Mouse (Mus musculus) forebrain, embryonic 15.5 days (tissue): Measurements from ENCODE around the gene Tmem150b. TPM values are rescaled to one million over a fixed set of nuclear protein-coding genes. Genes with fewer than 3 reads are reported as not detected.

Experiments
- ATAC-seq: fragments of 200-750 bp; cut with Nextera tagmentation; replicated peaks from 2 replicates; pipeline ENCODE4 v1.8.0; 2017; ENCODE audit warnings: mild to moderate bottlenecking, moderate TSS enrichment, moderate library complexity
- H3K27ac ChIP-seq: fragments of 300-500 bp; sonication (generic); replicated peaks from 2 replicates; pipeline ENCODE4 v1.5.1; 2015; ENCODE audit warnings: mild to moderate bottlenecking, inconsistent platforms
- H3K27me3 ChIP-seq: fragments of 300-500 bp; sonication (generic); 2 replicates; pipeline ENCODE4 v1.6.1; 2015; ENCODE audit warnings: inconsistent platforms
- H3K36me3 ChIP-seq: fragments of 300-500 bp; sonication (generic); 2 replicates; pipeline ENCODE4 v1.6.1; 2015; ENCODE audit warnings: mild to moderate bottlenecking, inconsistent platforms
- H3K4me1 ChIP-seq: fragments of 300-500 bp; sonication (generic); 2 replicates; pipeline ENCODE4 v1.6.1; 2015; ENCODE audit warnings: inconsistent platforms
- H3K4me2 ChIP-seq: fragments of 300-500 bp; sonication (generic); replicated peaks from 2 replicates; pipeline ENCODE4 v1.6.1; 2015; ENCODE audit warnings: mild to moderate bottlenecking, inconsistent platforms
- H3K4me3 ChIP-seq: fragments of 300-500 bp; sonication (generic); 2 replicates; pipeline ENCODE4 v1.5.1; 2015; ENCODE audit warnings: mild to moderate bottlenecking, inconsistent platforms
- H3K9ac ChIP-seq: fragments of 300-500 bp; sonication (generic); replicated peaks from 2 replicates; pipeline ENCODE4 v1.6.1; 2015; ENCODE audit warnings: mild to moderate bottlenecking, inconsistent platforms
- H3K9me3 ChIP-seq: fragments of 300-500 bp; sonication (generic); 2 replicates; pipeline ENCODE4 v1.6.1; 2016; ENCODE audit warnings: inconsistent platforms
- WGBS: fragments of 180-500 bp; shearing (Covaris S2); methylation state at CpG from one replicate; pipeline ENCODE4 v1.1.7; 2015; ENCODE audit warnings: mixed read lengths; 5-methylcytosine and 5-hydroxymethylcytosine counted together
- polyA plus RNA-seq: library from polyadenylated mRNA; unstranded; fragments of >200 nt; fragmentation: Nextera tagmentation; extraction: Ambion mirVana; gene quantifications from 2 replicates; pipeline ENCODE4 v1.2.1, GENCODE M21; 2015

Gene Tmem150b
- polyA plus RNA-seq = 0.08 and 0.24 TPM in 2 replicates

DNA sequence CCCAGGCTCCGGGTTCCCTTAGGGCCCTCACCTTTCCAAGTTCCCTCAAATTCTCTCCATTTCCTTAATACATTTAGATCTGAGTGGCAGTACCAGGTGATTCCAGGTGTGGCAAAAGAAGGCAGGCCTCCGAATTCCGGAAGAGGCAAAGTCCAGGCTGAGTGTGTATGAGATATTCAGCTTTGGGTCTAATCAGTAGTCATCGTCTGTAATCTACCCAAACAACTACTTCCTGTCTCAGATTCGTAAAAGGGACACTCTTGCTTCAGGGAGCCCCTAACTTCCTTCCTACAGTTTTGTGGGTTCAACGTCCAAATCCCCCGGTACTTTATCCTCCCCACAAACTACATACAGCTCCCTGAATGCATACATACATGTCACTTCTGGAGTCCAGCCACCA, at the start of gene Tmem150b:
Gene Tmem150b, minus strand, starts transcription at position 81 of the 400 bp plus-strand sequence.
- Histone ChIP-seq H3K4me2 (no peak within 1 kb of the TSS), H3K9ac (no peak within 1 kb of the TSS), H3K4me1 (no peaks in the 10 kb centered on the region), H3K4me3 (no peak within 1 kb of the TSS), H3K36me3 (no peaks in the 10 kb centered on the region), H3K27ac (no peak within 1 kb of the TSS), H3K9me3 (no peaks in the 10 kb centered on the region), H3K27me3 (no peaks in the 10 kb centered on the region)
- ATAC-seq = no peak
- 82% methylated on average over 7 of the region's 7 CpGs for WGBS

DNA sequence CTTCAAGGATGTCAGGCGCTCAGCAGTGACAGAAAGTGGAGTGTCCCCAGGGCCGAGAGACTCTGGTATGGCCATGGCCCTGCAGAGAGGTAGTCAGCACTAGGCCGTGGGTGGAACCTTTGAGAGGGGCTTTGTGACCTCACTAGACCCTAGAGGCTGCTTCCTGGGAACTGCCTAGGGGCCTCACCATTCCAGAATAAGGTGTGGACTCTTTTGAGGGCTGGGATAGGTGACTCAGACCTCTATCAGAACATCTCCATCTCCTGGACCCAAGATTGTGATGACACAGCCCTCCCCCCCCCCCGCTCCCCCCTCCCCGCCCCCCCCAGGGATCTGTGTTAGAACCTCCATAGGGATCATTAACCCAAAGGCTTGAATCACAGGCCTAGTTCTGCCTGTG, 46.2 kb upstream of the Tmem150b start, which contains the start of gene Fam71e2:
Gene Fam71e2, minus strand, starts transcription at position 101 of the 400 bp plus-strand sequence.
- no peak within 1 kb of the TSS for H3K27ac ChIP-seq
- 83% methylated on average over 4 of the region's 5 CpGs for WGBS
- H3K4me2 ChIP-seq = no peak within 1 kb of the TSS
- peaks cover 23% of the 10 kb centered on the region for H3K27me3 ChIP-seq
- ATAC-seq = no peak
- H3K36me3 ChIP-seq = no peaks in the 10 kb centered on the region
- no peak within 1 kb of the TSS for H3K4me3 ChIP-seq
- no peaks in the 10 kb centered on the region for H3K4me1 ChIP-seq
- no peak within 1 kb of the TSS for H3K9ac ChIP-seq
- no peaks in the 10 kb centered on the region for H3K9me3 ChIP-seq

- 4% methylated on average over 4 of the region's 4 CpGs for WGBS
- peaks cover 12% of the 10 kb centered on the region; the same call in 1 of the 2 replicates for H3K4me1 ChIP-seq
- no peak overlapping the region for H3K9ac ChIP-seq
- no peak overlapping the region for H3K4me3 ChIP-seq
- H3K27me3 ChIP-seq = no peaks in the 10 kb centered on the region
- ATAC-seq = no peak
- H3K9me3 ChIP-seq = no peaks in the 10 kb centered on the region
- no peak overlapping the region for H3K27ac ChIP-seq
- H3K36me3 ChIP-seq = no peaks in the 10 kb centered on the region
- H3K4me2 ChIP-seq = no peak overlapping the region
These were observed 40.1 kb upstream of the Tmem150b start for GRCm38 (mm10) chr7:4764946-4765710.

DNA sequence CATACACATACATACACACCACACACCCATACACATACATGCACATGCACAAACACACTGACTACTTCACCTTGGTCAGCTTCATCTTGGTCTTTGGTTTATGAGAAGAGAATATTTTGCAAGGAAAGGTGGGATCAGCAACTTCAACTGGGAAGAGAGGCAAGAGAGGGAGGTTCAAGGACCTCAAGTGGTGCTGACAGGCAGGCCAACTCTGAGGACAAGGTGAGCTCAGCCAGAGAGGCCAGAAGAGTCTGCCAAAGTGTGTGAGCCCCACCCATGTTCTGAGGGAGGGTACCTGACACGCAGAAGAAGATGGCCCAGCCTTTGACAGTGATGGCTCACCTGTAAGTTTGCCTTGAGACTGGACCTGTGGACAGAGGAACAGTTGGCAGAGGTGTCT, 34.6 kb upstream of the Tmem150b start:
- 40% methylated on average over 1 of the region's 1 CpGs for WGBS
- Histone ChIP-seq H3K27me3 (no peaks in the 10 kb centered on the region), H3K4me1 (peaks cover 2% of the 10 kb centered on the region; the same call in 1 of the 2 replicates), H3K36me3 (no peaks in the 10 kb centered on the region), H3K27ac (no peak overlapping the region), H3K9ac (no peak overlapping the region), H3K4me3 (no peak overlapping the region), H3K9me3 (no peaks in the 10 kb centered on the region), H3K4me2 (no peak overlapping the region)
- no peak for ATAC-seq

DNA sequence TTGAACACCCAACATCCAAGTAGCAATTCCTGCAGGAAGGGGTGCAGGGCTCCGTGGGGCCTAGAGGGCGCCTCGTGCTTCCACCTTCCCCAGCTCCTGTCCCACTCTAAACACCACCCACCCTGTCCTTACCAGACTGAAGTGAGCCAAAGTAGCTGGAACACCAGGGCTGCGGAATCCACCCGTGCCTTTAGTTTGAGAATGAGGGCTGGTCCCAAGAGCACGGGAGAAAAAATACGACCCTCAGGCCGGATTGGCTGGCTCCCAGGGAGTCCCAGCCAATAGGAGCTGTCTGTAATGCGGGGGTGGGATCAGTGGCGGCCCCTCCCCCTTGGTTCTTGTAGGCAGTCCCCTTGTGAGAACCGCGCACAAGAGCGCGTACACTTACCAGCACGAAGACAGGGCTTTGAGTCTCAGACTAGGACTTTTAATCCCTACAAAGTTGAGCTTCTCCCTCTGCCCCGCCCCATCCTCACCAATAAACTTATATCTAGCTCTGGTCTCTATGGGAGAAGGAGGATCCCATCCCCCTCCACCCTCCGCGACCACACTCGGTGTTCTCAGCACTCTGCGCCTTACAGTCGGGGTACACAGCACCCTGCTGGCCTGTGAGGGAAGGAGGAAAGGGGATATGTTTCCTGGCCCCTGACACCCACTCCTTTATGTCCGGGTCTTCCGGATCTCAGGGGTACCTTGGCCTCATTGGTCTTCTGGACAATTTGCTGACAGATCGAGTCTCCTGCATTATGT, 27.9 kb upstream of the Tmem150b start, which contains the start of gene Cox6b2:
Gene Cox6b2, minus strand, starts transcription at position 274 of the 750 bp plus-strand sequence.
- Histone ChIP-seq H3K9me3 (no peaks in the 10 kb centered on the region), H3K4me3 (peak within 1 kb of the TSS; percentile 27), H3K27me3 (no peaks in the 10 kb centered on the region), H3K36me3 (no peaks in the 10 kb centered on the region), H3K4me2 (peak within 1 kb of the TSS; percentile 38), H3K4me1 (peaks cover 19% of the 10 kb centered on the region), H3K27ac (no peak within 1 kb of the TSS), H3K9ac (no peak within 1 kb of the TSS)
- 3% methylated on average over 24 of the region's 24 CpGs for WGBS
- peak; percentile 92 for ATAC-seq

GRCm38 (mm10) chr7:4751971-4752820, 27.1 kb upstream of the Tmem150b start:
- Histone ChIP-seq H3K4me1 (peaks cover 19% of the 10 kb centered on the region), H3K9me3 (no peaks in the 10 kb centered on the region), H3K36me3 (no peaks in the 10 kb centered on the region), H3K27me3 (no peaks in the 10 kb centered on the region), H3K27ac (no peak overlapping the region), H3K4me3 (peak overlapping the region; percentile 27), H3K9ac (no peak overlapping the region), H3K4me2 (peak overlapping the region; percentile 38)
- peak; percentile 55 for ATAC-seq
- under 1% methylated on average over 29 of the region's 30 CpGs for WGBS

DNA sequence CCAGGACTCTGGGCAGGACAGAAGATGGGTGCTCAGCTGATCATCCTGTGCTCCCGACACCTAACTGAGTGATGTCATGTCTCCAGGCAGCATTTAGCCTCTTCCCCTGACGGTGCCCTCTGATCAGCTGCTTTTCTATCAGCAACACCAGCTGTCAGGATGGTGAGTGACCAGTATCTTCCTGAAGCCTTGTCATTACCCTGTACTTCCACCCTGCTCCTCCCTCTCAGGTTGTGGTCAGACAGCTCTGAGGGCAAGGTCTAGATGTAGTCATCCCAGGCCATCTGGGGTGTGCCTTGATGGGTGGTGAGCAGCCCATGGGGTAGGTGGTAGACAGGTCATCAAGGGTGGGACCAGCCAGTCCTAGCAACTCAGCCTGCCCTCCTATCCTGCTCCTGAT, 24.1 kb upstream of the Tmem150b start:
- Histone ChIP-seq H3K4me1 (peaks cover 19% of the 10 kb centered on the region), H3K4me3 (no peak overlapping the region), H3K9ac (no peak overlapping the region), H3K36me3 (peaks cover 12% of the 10 kb centered on the region), H3K27me3 (no peaks in the 10 kb centered on the region), H3K9me3 (no peaks in the 10 kb centered on the region), H3K27ac (no peak overlapping the region), H3K4me2 (no peak overlapping the region)
- ATAC-seq = no peak
- WGBS = 88% methylated on average over 2 of the region's 2 CpGs

- Histone ChIP-seq H3K36me3 (peaks cover 12% of the 10 kb centered on the region), H3K9ac (no peak overlapping the region), H3K9me3 (no peaks in the 10 kb centered on the region), H3K27ac (no peak overlapping the region), H3K4me1 (peaks cover 19% of the 10 kb centered on the region), H3K27me3 (no peaks in the 10 kb centered on the region), H3K4me3 (no peak overlapping the region), H3K4me2 (no peak overlapping the region)
- 90% methylated on average over 4 of the region's 4 CpGs for WGBS
- ATAC-seq = no peak
These were observed 23.3 kb upstream of the Tmem150b start for GRCm38 (mm10) chr7:4748321-4748720.

DNA sequence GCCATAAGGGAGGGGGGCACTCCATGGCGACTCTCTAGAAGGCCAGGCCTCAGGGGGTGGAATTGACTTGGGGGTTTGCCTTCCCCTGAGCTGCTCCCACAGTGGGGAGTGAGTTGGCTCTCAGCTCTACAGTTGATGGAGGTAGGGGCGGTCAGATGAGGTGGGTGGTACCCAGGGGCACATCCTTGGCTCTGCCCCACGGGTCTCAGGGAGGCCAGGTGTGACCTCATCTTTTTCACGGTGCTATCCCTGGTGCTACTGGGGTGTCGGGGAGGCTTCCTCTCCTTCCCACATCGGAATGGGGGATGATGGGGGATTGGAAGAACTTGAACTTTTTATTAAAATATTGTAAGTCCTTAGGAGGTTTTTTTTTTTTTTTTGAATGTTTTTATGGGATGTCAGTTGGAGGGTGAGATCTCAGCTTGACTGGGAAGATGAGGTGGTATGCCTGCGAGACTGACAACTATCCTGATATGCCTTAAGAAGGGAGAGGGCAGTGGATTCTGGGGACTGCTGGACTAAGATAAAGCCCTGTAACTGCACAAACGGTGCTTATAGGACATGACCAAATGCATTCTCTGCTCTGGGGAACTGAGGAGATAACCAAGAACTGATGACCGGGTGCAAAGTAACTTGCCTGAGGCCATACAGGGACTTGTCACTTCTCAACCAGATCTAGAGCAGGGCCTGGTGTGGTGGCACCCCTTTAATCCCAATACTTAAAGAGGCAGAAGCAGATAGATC, 22.3 kb upstream of the Tmem150b start:
- Histone ChIP-seq H3K4me2 (no peak overlapping the region), H3K4me3 (no peak overlapping the region), H3K9ac (no peak overlapping the region), H3K27ac (no peak overlapping the region), H3K4me1 (peaks cover 17% of the 10 kb centered on the region), H3K36me3 (peaks cover 12% of the 10 kb centered on the region), H3K27me3 (no peaks in the 10 kb centered on the region), H3K9me3 (no peaks in the 10 kb centered on the region)
- 82% methylated on average over 9 of the region's 9 CpGs for WGBS
- no peak for ATAC-seq

GRCm38 (mm10) chr7:4746326-4746980, 21.4 kb upstream of the Tmem150b start:
- H3K9ac ChIP-seq = no peak overlapping the region
- 83% methylated on average over 22 of the region's 22 CpGs for WGBS

GRCm38 (mm10) chr7:4744886-4745285, 19.8 kb upstream of the Tmem150b start:
- H3K4me2 ChIP-seq = no peak overlapping the region
- H3K9me3 ChIP-seq = no peaks in the 10 kb centered on the region
- peaks cover 25% of the 10 kb centered on the region for H3K4me1 ChIP-seq
- no peak for ATAC-seq
- H3K27ac ChIP-seq = no peak overlapping the region
- H3K36me3 ChIP-seq = peaks cover 12% of the 10 kb centered on the region
- 93% methylated on average over 6 of the region's 6 CpGs for WGBS
- no peak overlapping the region for H3K9ac ChIP-seq
- H3K4me3 ChIP-seq = no peak overlapping the region
- H3K27me3 ChIP-seq = no peaks in the 10 kb centered on the region

More at GRCm38 (mm10) chr7:4746326-4746980, 21.4 kb upstream of the Tmem150b start:
- no peak for ATAC-seq
- Histone ChIP-seq H3K27ac (no peak overlapping the region), H3K9me3 (no peaks in the 10 kb centered on the region), H3K4me1 (peaks cover 18% of the 10 kb centered on the region), H3K27me3 (no peaks in the 10 kb centered on the region), H3K4me3 (no peak overlapping the region), H3K36me3 (peaks cover 12% of the 10 kb centered on the region), H3K4me2 (no peak overlapping the region)
